Mouse (Mus musculus): Measurements from ENCODE around the gene Cntnap1. TPM values are rescaled to one million over a fixed set of nuclear protein-coding genes. Genes with fewer than 3 reads are reported as not detected.
A peak's percentile ranks its signal among the peaks of the same experiment; 100 is the strongest.

Gene Cntnap1
- polyA plus RNA-seq, 1 experiment from 2014 or later = 0.36 TPM

DNA sequence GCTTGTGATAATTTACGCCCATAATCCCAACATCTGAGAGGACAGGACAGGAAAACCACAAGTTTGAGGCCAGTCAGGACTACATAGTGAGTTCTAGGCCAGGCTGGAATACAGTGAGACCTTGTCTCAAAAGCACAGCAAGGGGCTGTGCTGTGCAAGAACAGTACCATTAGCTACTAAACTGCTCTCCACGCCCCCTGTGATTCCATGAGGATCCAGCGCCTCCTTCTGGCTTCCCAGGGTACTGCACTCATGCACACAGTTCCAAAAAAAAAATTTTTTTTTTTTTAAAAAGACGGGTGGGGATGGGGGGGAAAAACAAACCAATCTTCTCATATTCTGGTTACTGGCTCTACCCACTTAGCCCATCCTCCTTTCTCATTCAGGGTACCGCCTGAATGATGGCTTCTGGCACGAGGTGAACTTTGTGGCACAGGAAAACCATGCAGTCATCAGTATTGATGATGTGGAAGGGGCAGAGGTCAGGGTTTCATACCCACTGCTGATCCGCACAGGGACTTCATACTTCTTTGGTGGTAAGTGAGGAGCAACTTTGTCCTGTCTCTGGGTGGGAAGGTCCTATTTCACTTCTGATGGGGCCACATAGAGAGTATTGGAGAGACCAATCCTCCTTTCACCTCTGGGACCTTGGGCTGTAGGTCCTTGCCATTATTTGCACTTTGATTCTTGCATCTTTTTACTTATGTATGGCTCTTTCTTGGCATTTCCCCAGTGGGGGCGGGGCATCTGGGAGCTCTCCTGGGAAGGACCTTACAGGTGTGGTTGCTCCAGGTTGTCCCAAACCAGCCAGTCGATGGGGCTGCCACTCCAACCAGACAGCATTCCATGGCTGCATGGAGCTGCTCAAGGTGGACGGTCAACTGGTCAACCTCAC, 10.8 kb downstream of the Cntnap1 start:
- no peak for ATAC-seq
- Histone ChIP-seq H3K36me3 (ENCODE audit: poor library complexity, severe bottlenecking) (no peaks in the 10 kb centered on the region), H3K9me3 (replicated peaks) (no peaks in the 10 kb centered on the region), H3K4me3 (no peak overlapping the region), H3K27ac (no peak overlapping the region), H3K9ac (no peak overlapping the region), H3K4me1 (peaks cover 18% of the 10 kb centered on the region), H3K27me3 (peaks cover 48% of the 10 kb centered on the region), H3K4me2 (no peak overlapping the region)
- WGBS = 38% methylated on average over 10 of the region's 10 CpGs

DNA sequence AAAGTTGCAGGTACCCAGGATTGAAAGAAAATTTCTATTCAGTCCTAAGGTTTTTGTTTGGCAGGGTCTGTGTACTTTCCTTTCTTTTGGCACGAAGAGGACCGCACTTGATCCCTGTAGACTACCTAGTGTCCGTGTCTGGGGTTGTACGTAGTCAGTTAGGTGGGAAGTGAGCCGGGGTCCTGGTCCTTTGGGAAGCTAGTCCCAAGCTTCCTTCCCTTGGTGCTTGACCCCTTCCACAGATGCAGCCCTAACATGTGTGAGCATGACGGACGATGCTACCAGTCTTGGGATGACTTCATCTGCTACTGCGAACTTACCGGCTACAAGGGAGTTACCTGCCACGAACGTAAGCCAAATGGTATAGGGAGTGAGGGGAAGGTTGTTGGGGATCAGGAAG, 11.6 kb downstream of the Cntnap1 start:
- Histone ChIP-seq H3K4me3 (no peak overlapping the region), H3K4me1 (peaks cover 9% of the 10 kb centered on the region), H3K36me3 (ENCODE audit: poor library complexity, severe bottlenecking) (no peaks in the 10 kb centered on the region), H3K27ac (no peak overlapping the region), H3K4me2 (no peak overlapping the region), H3K9ac (no peak overlapping the region), H3K27me3 (peaks cover 40% of the 10 kb centered on the region), H3K9me3 (replicated peaks) (no peaks in the 10 kb centered on the region)
- 90% methylated on average over 11 of the region's 11 CpGs for WGBS
- ATAC-seq = no peak

GRCm38 (mm10) chr11:101182771-101183517, 12.6 kb downstream of the Cntnap1 start:
- WGBS = 83% methylated on average over 14 of the region's 14 CpGs
- H3K4me2 ChIP-seq = no peak overlapping the region
- no peaks in the 10 kb centered on the region for H3K9me3 ChIP-seq (replicated peaks)
- H3K27ac ChIP-seq = no peak overlapping the region
- no peak for ATAC-seq
- no peaks in the 10 kb centered on the region for H3K36me3 ChIP-seq (ENCODE audit: poor library complexity, severe bottlenecking)
- H3K27me3 ChIP-seq = peaks cover 30% of the 10 kb centered on the region
- H3K9ac ChIP-seq = 0 out of 2 replicates have a peak overlapping the region, but pooled peaks have one; percentile 21
- H3K4me3 ChIP-seq = no peak overlapping the region
- peaks cover 4% of the 10 kb centered on the region; the same call in 1 of the 2 replicates for H3K4me1 ChIP-seq

- no peak for ATAC-seq
- no peak overlapping the region for H3K27ac ChIP-seq
- no peaks in the 10 kb centered on the region for H3K36me3 ChIP-seq (ENCODE audit: poor library complexity, severe bottlenecking)
Measured at GRCm38 (mm10) chr11:101184984-101185383, 14.7 kb downstream of the Cntnap1 start.

GRCm38 (mm10) chr11:101185441-101185840, 15.1 kb downstream of the Cntnap1 start:
- H3K4me1 ChIP-seq = peaks cover 13% of the 10 kb centered on the region
- H3K27me3 ChIP-seq = 0 out of 2 replicates have a peak, but pooled peaks cover 9% of the 10 kb centered on the region
- ATAC-seq = no peak
- H3K4me3 ChIP-seq = no peak overlapping the region
- WGBS = 92% methylated on average over 4 of the region's 4 CpGs
- no peaks in the 10 kb centered on the region for H3K36me3 ChIP-seq (ENCODE audit: poor library complexity, severe bottlenecking)
- H3K9me3 ChIP-seq (replicated peaks) = no peaks in the 10 kb centered on the region
- H3K4me2 ChIP-seq = no peak overlapping the region
- no peak overlapping the region for H3K9ac ChIP-seq
- no peak overlapping the region for H3K27ac ChIP-seq

More at GRCm38 (mm10) chr11:101184984-101185383, 14.7 kb downstream of the Cntnap1 start:
- Histone ChIP-seq H3K9ac (no peak overlapping the region), H3K27me3 (0 out of 2 replicates have a peak, but pooled peaks cover 11% of the 10 kb centered on the region), H3K9me3 (replicated peaks) (no peaks in the 10 kb centered on the region), H3K4me1 (peaks cover 9% of the 10 kb centered on the region), H3K4me2 (no peak overlapping the region), H3K4me3 (no peak overlapping the region)
- WGBS = 89% methylated on average over 12 of the region's 12 CpGs

DNA sequence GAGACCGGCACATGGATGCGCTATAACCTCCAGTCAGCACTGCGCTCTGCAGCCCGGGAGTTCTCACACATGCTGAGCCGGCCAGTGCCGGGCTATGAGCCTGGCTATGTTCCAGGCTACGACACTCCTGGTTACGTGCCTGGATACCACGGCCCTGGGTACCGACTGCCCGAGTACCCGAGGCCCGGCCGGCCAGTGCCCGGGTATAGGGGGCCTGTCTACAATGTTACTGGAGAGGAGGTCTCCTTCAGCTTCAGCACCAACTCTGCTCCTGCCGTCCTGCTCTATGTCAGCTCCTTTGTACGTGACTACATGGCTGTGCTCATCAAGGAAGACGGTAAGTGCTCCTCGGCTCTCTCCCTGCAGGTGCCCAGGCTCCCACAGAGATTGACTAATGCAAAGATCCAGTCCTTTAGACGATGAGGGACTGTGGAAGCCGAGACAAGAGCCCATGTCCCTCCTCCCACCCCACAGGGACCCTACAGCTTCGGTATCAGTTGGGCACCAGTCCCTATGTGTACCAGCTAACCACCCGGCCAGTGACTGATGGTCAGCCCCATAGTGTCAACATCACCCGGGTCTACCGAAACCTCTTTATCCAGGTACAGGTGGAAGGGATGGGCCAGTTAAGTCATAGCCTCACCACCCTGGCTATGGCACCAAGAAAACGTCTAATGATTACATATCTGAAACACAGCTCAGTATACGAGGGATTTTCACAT, 16.4 kb downstream of the Cntnap1 start:
- WGBS = 85% methylated on average over 27 of the region's 27 CpGs
- Histone ChIP-seq H3K36me3 (ENCODE audit: poor library complexity, severe bottlenecking) (no peaks in the 10 kb centered on the region), H3K4me2 (no peak overlapping the region), H3K4me3 (no peak overlapping the region), H3K4me1 (peaks cover 18% of the 10 kb centered on the region), H3K27me3 (0 out of 2 replicates have a peak, but pooled peaks cover 8% of the 10 kb centered on the region), H3K9ac (no peak overlapping the region), H3K27ac (no peak overlapping the region), H3K9me3 (replicated peaks) (no peaks in the 10 kb centered on the region)
- no peak for ATAC-seq

GRCm38 (mm10) chr11:101187541-101187940, 17.2 kb downstream of the Cntnap1 start:
- Histone ChIP-seq H3K4me2 (no peak overlapping the region), H3K9me3 (replicated peaks) (no peaks in the 10 kb centered on the region), H3K27me3 (0 out of 2 replicates have a peak, but pooled peaks cover 4% of the 10 kb centered on the region), H3K36me3 (ENCODE audit: poor library complexity, severe bottlenecking) (no peaks in the 10 kb centered on the region), H3K9ac (no peak overlapping the region), H3K27ac (no peak overlapping the region), H3K4me1 (peaks cover 18% of the 10 kb centered on the region), H3K4me3 (no peak overlapping the region)
- ATAC-seq = no peak
- 89% methylated on average over 5 of the region's 5 CpGs for WGBS

DNA sequence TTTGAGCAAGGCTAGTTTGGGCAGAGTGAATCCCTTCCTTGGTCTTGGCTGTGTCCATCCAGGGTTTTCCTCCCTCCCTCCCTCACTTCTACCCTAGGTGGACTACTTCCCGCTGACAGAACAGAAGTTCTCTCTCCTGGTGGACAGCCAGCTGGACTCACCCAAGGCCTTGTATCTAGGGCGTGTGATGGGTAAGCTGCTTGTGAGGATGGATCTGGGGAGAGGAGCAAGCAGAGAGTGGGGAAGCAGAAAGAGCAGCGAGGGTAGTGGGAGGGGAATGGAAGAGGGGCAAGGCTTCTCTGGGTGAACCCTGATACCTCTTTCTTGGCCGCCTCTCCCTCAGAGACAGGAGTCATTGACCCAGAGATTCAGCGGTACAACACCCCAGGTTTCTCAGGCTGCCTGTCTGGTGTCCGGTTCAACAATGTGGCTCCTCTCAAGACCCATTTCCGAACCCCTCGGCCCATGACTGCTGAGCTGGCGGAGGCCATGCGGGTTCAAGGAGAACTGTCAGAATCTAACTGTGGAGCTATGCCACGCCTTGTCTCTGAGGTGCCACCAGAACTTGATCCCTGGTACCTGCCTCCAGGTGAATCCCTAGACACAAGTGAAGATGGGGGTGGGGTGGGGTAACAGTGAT, 18.0 kb downstream of the Cntnap1 start:
- no peak overlapping the region for H3K4me3 ChIP-seq
- H3K27me3 ChIP-seq = no peaks in the 10 kb centered on the region
- H3K4me1 ChIP-seq = peaks cover 18% of the 10 kb centered on the region
- H3K9me3 ChIP-seq (replicated peaks) = no peaks in the 10 kb centered on the region
- H3K27ac ChIP-seq = no peak overlapping the region; the same call in 1 of the 2 replicates
- no peak for ATAC-seq
- WGBS = 78% methylated on average over 11 of the region's 11 CpGs
- H3K36me3 ChIP-seq (ENCODE audit: poor library complexity, severe bottlenecking) = 0 out of 2 replicates have a peak, but pooled peaks cover 5% of the 10 kb centered on the region
- no peak overlapping the region for H3K4me2 ChIP-seq
- no peak overlapping the region for H3K9ac ChIP-seq

DNA sequence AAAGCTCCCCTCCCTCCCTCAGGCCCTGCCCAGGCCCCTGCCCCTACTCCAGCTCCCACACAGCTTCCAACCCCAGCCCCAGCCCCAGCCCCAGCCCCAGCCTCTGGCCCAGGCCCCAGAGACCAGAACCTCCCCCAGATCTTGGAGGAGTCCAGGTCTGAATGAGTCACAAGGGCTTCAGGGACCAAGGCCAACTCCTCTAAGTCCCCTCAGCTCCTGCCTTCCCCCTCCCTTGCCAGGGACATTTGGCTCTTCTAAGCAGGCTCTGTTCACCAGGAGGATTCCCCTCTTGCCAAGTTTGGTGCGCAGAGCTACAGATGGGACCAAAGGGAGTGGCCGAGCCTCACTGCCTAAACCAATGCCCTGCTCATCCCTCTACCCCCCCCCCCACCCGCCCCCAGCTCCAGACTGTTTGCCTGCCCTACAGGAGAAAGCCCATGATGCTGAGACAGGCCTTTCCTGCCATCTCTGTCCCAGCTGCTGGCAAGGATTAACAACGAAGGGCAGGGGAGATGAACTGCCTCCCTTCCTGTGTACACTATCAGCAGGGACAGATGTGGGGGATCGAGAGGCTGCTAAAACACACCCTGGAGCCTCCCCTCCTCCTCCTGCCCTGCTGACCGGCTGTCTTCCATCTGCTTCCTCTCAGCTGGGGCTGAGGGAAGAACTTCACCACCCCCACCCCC, 19.3 kb downstream of the Cntnap1 start:
- Histone ChIP-seq H3K4me1 (peaks cover 18% of the 10 kb centered on the region), H3K4me2 (no peak overlapping the region), H3K4me3 (no peak overlapping the region), H3K9ac (peak overlapping the region; percentile 26; the same call in 1 of the 2 replicates), H3K36me3 (ENCODE audit: poor library complexity, severe bottlenecking) (peaks cover 10% of the 10 kb centered on the region), H3K9me3 (replicated peaks) (no peaks in the 10 kb centered on the region), H3K27me3 (no peaks in the 10 kb centered on the region), H3K27ac (peak overlapping the region; percentile 60)
- 19% methylated on average over 5 of the region's 6 CpGs for WGBS
- ATAC-seq = peak; percentile 58

DNA sequence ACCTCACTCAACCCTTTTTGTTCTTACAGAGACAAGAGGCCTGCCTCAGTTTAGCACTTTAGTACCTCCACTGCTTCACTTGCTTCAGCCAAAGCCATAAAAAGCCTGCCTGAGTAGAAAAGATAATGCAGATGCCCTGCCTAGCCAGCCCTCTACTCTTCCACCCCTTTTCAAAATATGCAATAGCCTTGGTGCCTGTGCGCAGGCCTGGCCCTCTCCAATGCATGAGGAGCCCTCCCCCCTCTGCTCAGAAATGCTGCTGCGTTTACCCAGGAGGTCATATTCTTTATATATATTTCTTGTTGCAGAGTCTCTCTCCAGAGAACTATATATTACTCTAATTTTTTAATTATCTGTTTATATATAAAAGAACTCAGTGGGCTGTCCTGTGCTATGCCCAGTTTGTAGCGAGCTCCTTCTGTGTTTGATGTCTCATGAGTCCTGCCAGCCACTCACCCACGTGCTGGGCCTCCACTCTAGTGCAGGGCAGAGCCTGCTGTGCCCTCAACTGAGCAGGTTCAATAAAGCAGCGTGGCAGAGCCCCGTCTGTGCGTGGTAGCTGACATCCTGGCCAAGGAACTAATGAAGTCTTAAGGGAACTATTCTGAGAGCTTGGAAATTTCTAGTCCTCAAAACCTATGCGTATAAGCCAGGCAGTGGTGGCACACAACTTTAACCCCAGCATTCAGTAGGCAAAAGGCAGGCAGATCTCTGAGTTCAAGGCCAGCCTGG, 20.0 kb downstream of the Cntnap1 start:
- H3K36me3 ChIP-seq (ENCODE audit: poor library complexity, severe bottlenecking) = peaks cover 14% of the 10 kb centered on the region
- 48% methylated on average over 8 of the region's 8 CpGs for WGBS
- ATAC-seq = 0 out of 2 replicates have a peak, but pooled peaks have one; percentile 29
- H3K9ac ChIP-seq = peak overlapping the region; percentile 26; the same call in 1 of the 2 replicates
- peaks cover 18% of the 10 kb centered on the region for H3K4me1 ChIP-seq
- no peaks in the 10 kb centered on the region for H3K27me3 ChIP-seq
- no peak overlapping the region for H3K4me2 ChIP-seq
- H3K9me3 ChIP-seq (replicated peaks) = no peaks in the 10 kb centered on the region
- peak overlapping the region; percentile 60 for H3K27ac ChIP-seq
- no peak overlapping the region for H3K4me3 ChIP-seq
